Mouse (Mus musculus): ENCODE measurements at regions not wholly inside any gene's neighbourhood (a gene's known extent, or its start where the extent isn't known, plus 50 kb on each side); places are given as distances from the start of the nearest gene placed in this dataset.

- DNase-seq (ENCODE audit: low spot score in 2 of 2): no peak
Measured at GRCm38 (mm10) chr2:106256012-106256411, 252.7 kb upstream of the Dnajc24 start.

- no peak for DNase-seq (ENCODE audit: low spot score in 2 of 2)
Measured at GRCm38 (mm10) chr2:106234358-106234757, 231.0 kb upstream of the Dnajc24 start.

- no peak for DNase-seq (ENCODE audit: low spot score in 2 of 2)
Measured at GRCm38 (mm10) chr2:106231136-106231535, 227.8 kb upstream of the Dnajc24 start.

- no peak for DNase-seq (ENCODE audit: low spot score in 2 of 2)
Measured at GRCm38 (mm10) chr2:106230021-106230420, 226.7 kb upstream of the Dnajc24 start.

GRCm38 (mm10) chr2:106228249-106228648 lies 224.9 kb upstream of the Dnajc24 start:
- no peak for DNase-seq (ENCODE audit: low spot score in 2 of 2)

GRCm38 (mm10) chr2:106216169-106216568 lies 212.8 kb upstream of the Dnajc24 start:
- no peak for DNase-seq (ENCODE audit: low spot score in 2 of 2)

- DNase-seq (ENCODE audit: low spot score in 2 of 2): no peak
Measured at GRCm38 (mm10) chr2:106213740-106214139, 210.4 kb upstream of the Dnajc24 start.

- no peak for DNase-seq (ENCODE audit: low spot score in 2 of 2)
Measured at GRCm38 (mm10) chr2:106210773-106211172, 207.4 kb upstream of the Dnajc24 start.

GRCm38 (mm10) chr2:106208767-106209250 lies 205.5 kb upstream of the Dnajc24 start:
- DNase-seq (ENCODE audit: low spot score in 2 of 2): no peak

- no peak for DNase-seq (ENCODE audit: low spot score in 2 of 2)
Measured at GRCm38 (mm10) chr2:106200130-106200529, 196.8 kb upstream of the Dnajc24 start.

- DNase-seq (ENCODE audit: low spot score in 2 of 2): no peak
Measured at GRCm38 (mm10) chr2:106195170-106195569, 191.8 kb upstream of the Dnajc24 start.

- DNase-seq (ENCODE audit: low spot score in 2 of 2): peak in 1 of 2 experiments; percentile 23
Measured at GRCm38 (mm10) chr2:106194369-106195023, 191.1 kb upstream of the Dnajc24 start.

GRCm38 (mm10) chr2:106193889-106194347 lies 190.6 kb upstream of the Dnajc24 start:
- no peak for DNase-seq (ENCODE audit: low spot score in 2 of 2)

- DNase-seq (ENCODE audit: low spot score in 2 of 2): no peak
Measured at GRCm38 (mm10) chr2:106190579-106191322, 187.4 kb upstream of the Dnajc24 start.

- DNase-seq (ENCODE audit: low spot score in 2 of 2): no peak
Measured at GRCm38 (mm10) chr2:106183651-106184050, 180.3 kb upstream of the Dnajc24 start.

- no peak for DNase-seq (ENCODE audit: low spot score in 2 of 2)
Measured at GRCm38 (mm10) chr2:106182051-106182450, 178.7 kb upstream of the Dnajc24 start.

GRCm38 (mm10) chr2:106162681-106163080 lies 159.3 kb upstream of the Dnajc24 start:
- no peak for DNase-seq (ENCODE audit: low spot score in 2 of 2)

GRCm38 (mm10) chr2:106161877-106162276 lies 158.5 kb upstream of the Dnajc24 start:
- DNase-seq (ENCODE audit: low spot score in 2 of 2): no peak

GRCm38 (mm10) chr2:106149701-106150100 lies 146.4 kb upstream of the Dnajc24 start:
- no peak for DNase-seq (ENCODE audit: low spot score in 2 of 2)

- no peak for DNase-seq (ENCODE audit: low spot score in 2 of 2)
Measured at GRCm38 (mm10) chr2:106140931-106141330, 137.6 kb upstream of the Dnajc24 start.

- DNase-seq (ENCODE audit: low spot score in 2 of 2): no peak
Measured at GRCm38 (mm10) chr2:106101002-106101401, 97.7 kb upstream of the Dnajc24 start.

GRCm38 (mm10) chr2:106086121-106086520 lies 82.8 kb upstream of the Dnajc24 start:
- DNase-seq (ENCODE audit: low spot score in 2 of 2): no peak

Data from thymus, postnatal 10 days (tissue).